Mouse (Mus musculus): ENCODE data around the gene Gnb3. TPM values are rescaled to one million over a fixed set of nuclear protein-coding genes. Genes with fewer than 3 reads are reported as not detected.

Gnb3 gene
- polyA plus RNA-seq (2015; fragmentation: Nextera tagmentation; extraction: Ambion mirVana), result 0.97 and 1.1 TPM in 2 replicates

- no peak within 1 kb of the TSS for H3K4me3 ChIP-seq (replicated peaks)
- peaks cover 18% of the 10 kb centered on the region for H3K4me1 ChIP-seq
- no peak within 1 kb of the TSS; the same call in 1 of the 2 replicates for H3K27ac ChIP-seq
- no peaks in the 10 kb centered on the region for H3K9me3 ChIP-seq
- H3K36me3 ChIP-seq, result peaks cover 7% of the 10 kb centered on the region; the same call in 1 of the 2 replicates
- no peaks in the 10 kb centered on the region for H3K27me3 ChIP-seq (replicated peaks)
- no peak within 1 kb of the TSS for H3K9ac ChIP-seq
- WGBS, result 24% methylated on average over 15 of the region's 15 CpGs
- 0 out of 2 replicates have a peak within 1 kb of the TSS, but pooled peaks have one; percentile 3 for H3K4me2 ChIP-seq
- no peak for ATAC-seq (ENCODE audit: insufficient read depth, low FRiP score, low read depth)
Observed at GRCm38 (mm10) chr6:124840241-124841167, at the start of gene Gnb3. Gene Gnb3 (minus strand): TSS chr6:124840275.

GRCm38 (mm10) chr6:124888555-124889125 lies 48.6 kb upstream of the Gnb3 start:
- no peaks in the 10 kb centered on the region for H3K27me3 ChIP-seq (replicated peaks)
- no peak overlapping the region for H3K27ac ChIP-seq
- H3K36me3 ChIP-seq, result no peaks in the 10 kb centered on the region
- H3K9me3 ChIP-seq, result no peaks in the 10 kb centered on the region
- no peak for ATAC-seq (ENCODE audit: insufficient read depth, low FRiP score, low read depth)
- H3K4me3 ChIP-seq (replicated peaks), result no peak overlapping the region
- H3K9ac ChIP-seq, result no peak overlapping the region
- WGBS, result 84% methylated on average over 6 of the region's 6 CpGs
- H3K4me1 ChIP-seq, result no peaks in the 10 kb centered on the region
- H3K4me2 ChIP-seq, result no peak overlapping the region

- no peaks in the 10 kb centered on the region for H3K36me3 ChIP-seq
- no peak within 1 kb of the TSS for H3K4me3 ChIP-seq (replicated peaks)
- no peak within 1 kb of the TSS for H3K9ac ChIP-seq
- H3K4me1 ChIP-seq, result no peaks in the 10 kb centered on the region
- 71% methylated on average over 9 of the region's 9 CpGs for WGBS
- H3K4me2 ChIP-seq, result no peak within 1 kb of the TSS
- H3K9me3 ChIP-seq, result no peaks in the 10 kb centered on the region
- no peaks in the 10 kb centered on the region for H3K27me3 ChIP-seq (replicated peaks)
- no peak within 1 kb of the TSS for H3K27ac ChIP-seq
- no peak for ATAC-seq (ENCODE audit: insufficient read depth, low FRiP score, low read depth)
Observed at GRCm38 (mm10) chr6:124887986-124888385, 47.9 kb upstream of the Gnb3 start, which contains the start of gene Cd4. Gene Cd4 (minus strand): TSS chr6:124888221.

- no peak overlapping the region for H3K4me3 ChIP-seq (replicated peaks)
- H3K9ac ChIP-seq, result no peak overlapping the region
- no peak for ATAC-seq (ENCODE audit: insufficient read depth, low FRiP score, low read depth)
- 85% methylated on average over 8 of the region's 8 CpGs for WGBS
- H3K4me1 ChIP-seq, result no peaks in the 10 kb centered on the region
- H3K27me3 ChIP-seq (replicated peaks), result no peaks in the 10 kb centered on the region
- no peak overlapping the region for H3K4me2 ChIP-seq
- H3K27ac ChIP-seq, result no peak overlapping the region
- H3K36me3 ChIP-seq, result no peaks in the 10 kb centered on the region
- no peaks in the 10 kb centered on the region for H3K9me3 ChIP-seq
Observed at GRCm38 (mm10) chr6:124885956-124886381, 45.9 kb upstream of the Gnb3 start.

GRCm38 (mm10) chr6:124884714-124885500 lies 44.8 kb upstream of the Gnb3 start:
- Histone ChIP-seq H3K4me2 (no peak overlapping the region), H3K9ac (no peak overlapping the region), H3K4me1 (no peaks in the 10 kb centered on the region), H3K9me3 (no peaks in the 10 kb centered on the region), H3K27me3 (replicated peaks) (no peaks in the 10 kb centered on the region), H3K36me3 (no peaks in the 10 kb centered on the region), H3K4me3 (replicated peaks) (no peak overlapping the region), H3K27ac (no peak overlapping the region)
- no peak for ATAC-seq (ENCODE audit: insufficient read depth, low FRiP score, low read depth)
- whole genome bisulfite sequencing, result 72% methylated on average over 10 of the region's 10 CpGs

- no peaks in the 10 kb centered on the region for H3K9me3 ChIP-seq
- 80% methylated on average over 10 of the region's 10 CpGs for WGBS
Observed at GRCm38 (mm10) chr6:124883351-124883750, 43.3 kb upstream of the Gnb3 start.

GRCm38 (mm10) chr6:124881821-124882220 lies 41.7 kb upstream of the Gnb3 start:
- no peak for ATAC-seq (ENCODE audit: insufficient read depth, low FRiP score, low read depth)
- Histone ChIP-seq H3K36me3 (no peaks in the 10 kb centered on the region), H3K4me1 (no peaks in the 10 kb centered on the region), H3K9me3 (no peaks in the 10 kb centered on the region), H3K9ac (no peak overlapping the region), H3K4me3 (replicated peaks) (no peak overlapping the region), H3K27ac (no peak overlapping the region), H3K4me2 (no peak overlapping the region), H3K27me3 (replicated peaks) (no peaks in the 10 kb centered on the region)
- WGBS, result 91% methylated on average over 9 of the region's 9 CpGs

More at GRCm38 (mm10) chr6:124883351-124883750, 43.3 kb upstream of the Gnb3 start:
- no peak overlapping the region for H3K4me2 ChIP-seq
- no peak overlapping the region for H3K4me3 ChIP-seq (replicated peaks)
- H3K36me3 ChIP-seq, result no peaks in the 10 kb centered on the region
- no peak overlapping the region for H3K9ac ChIP-seq
- no peaks in the 10 kb centered on the region for H3K27me3 ChIP-seq (replicated peaks)
- no peak overlapping the region for H3K27ac ChIP-seq
- ATAC-seq (ENCODE audit: insufficient read depth, low FRiP score, low read depth), result no peak
- no peaks in the 10 kb centered on the region for H3K4me1 ChIP-seq

- no peaks in the 10 kb centered on the region for H3K27me3 ChIP-seq (replicated peaks)
- no peak overlapping the region for H3K27ac ChIP-seq
- no peak for ATAC-seq (ENCODE audit: insufficient read depth, low FRiP score, low read depth)
- H3K4me2 ChIP-seq, result no peak overlapping the region
- no peak overlapping the region for H3K4me3 ChIP-seq (replicated peaks)
- no peaks in the 10 kb centered on the region for H3K9me3 ChIP-seq
- no peak overlapping the region for H3K9ac ChIP-seq
- no peaks in the 10 kb centered on the region for H3K4me1 ChIP-seq
- 43% methylated on average over 6 of the region's 6 CpGs for WGBS
- no peaks in the 10 kb centered on the region for H3K36me3 ChIP-seq
Observed at GRCm38 (mm10) chr6:124879390-124879789, 39.3 kb upstream of the Gnb3 start.

- Histone ChIP-seq H3K36me3 (no peaks in the 10 kb centered on the region), H3K9me3 (no peaks in the 10 kb centered on the region), H3K4me1 (no peaks in the 10 kb centered on the region), H3K9ac (no peak overlapping the region), H3K27ac (no peak overlapping the region), H3K4me2 (no peak overlapping the region), H3K27me3 (replicated peaks) (no peaks in the 10 kb centered on the region), H3K4me3 (replicated peaks) (no peak overlapping the region)
- 41% methylated on average over 3 of the region's 3 CpGs for WGBS
- no peak for ATAC-seq (ENCODE audit: insufficient read depth, low FRiP score, low read depth)
Observed at GRCm38 (mm10) chr6:124874348-124874747, 34.3 kb upstream of the Gnb3 start.

- Histone ChIP-seq H3K9me3 (no peaks in the 10 kb centered on the region), H3K36me3 (no peaks in the 10 kb centered on the region), H3K4me2 (no peak overlapping the region), H3K4me1 (peaks cover 15% of the 10 kb centered on the region), H3K9ac (no peak overlapping the region), H3K4me3 (replicated peaks) (no peak overlapping the region), H3K27ac (no peak overlapping the region), H3K27me3 (replicated peaks) (peaks cover 8% of the 10 kb centered on the region; the same call in 1 of the 2 replicates)
- no peak for ATAC-seq (ENCODE audit: insufficient read depth, low FRiP score, low read depth)
- 69% methylated on average over 6 of the region's 7 CpGs for WGBS
Observed at GRCm38 (mm10) chr6:124866560-124866959, 26.5 kb upstream of the Gnb3 start.

- Histone ChIP-seq H3K36me3 (no peaks in the 10 kb centered on the region), H3K4me1 (peaks cover 15% of the 10 kb centered on the region), H3K4me3 (replicated peaks) (no peak overlapping the region), H3K9me3 (no peaks in the 10 kb centered on the region), H3K27me3 (replicated peaks) (peaks cover 8% of the 10 kb centered on the region; the same call in 1 of the 2 replicates), H3K9ac (no peak overlapping the region), H3K27ac (no peak overlapping the region), H3K4me2 (no peak overlapping the region)
- no peak for ATAC-seq (ENCODE audit: insufficient read depth, low FRiP score, low read depth)
- 47% methylated on average over 18 of the region's 18 CpGs for WGBS
Observed at GRCm38 (mm10) chr6:124865766-124866362, 25.8 kb upstream of the Gnb3 start.

Measured in stomach, embryonic 15.5 days (tissue).